Mouse (Mus musculus) layer of hippocampus, adult 8-10 months (tissue): ENCODE data around the gene Sbno2. TPM values are rescaled to one million over a fixed set of nuclear protein-coding genes. Genes with fewer than 3 reads are reported as not detected.
A peak's percentile ranks its signal among the peaks of the same experiment; 100 is the strongest.

ENCODE experiments used
- DNase-seq, 2 experiments: peaks; one replicate each; pipeline ENCODE4 v3.0.0; 2022; ENCODE audit warnings: low spot score in 2 of 2
- total RNA-seq, 4 experiments: library from RNA; stranded (reverse); gene quantifications; 2 replicates each; pipeline ENCODE4 v1.2.4; 2022

Sbno2 gene
- 10 to 100 TPM; 19.9 to 52.8 (median 29.8) TPM for total RNA-seq

- no peak for DNase-seq
These were observed at the start of gene Sbno2 for GRCm38 (mm10) chr10:80105460-80105859. Sbno2 (minus strand) TSS chr10:80105571.

GRCm38 (mm10) chr10:80154384-80154783 is 49.0 kb upstream of the Sbno2 start:
- DNase-seq: no peak

- no peak for DNase-seq
These were observed 48.3 kb upstream of the Sbno2 start for GRCm38 (mm10) chr10:80153713-80154112.

GRCm38 (mm10) chr10:80152873-80153260 is 47.5 kb upstream of the Sbno2 start:
- DNase-seq: no peak

- no peak for DNase-seq
These were observed 46.9 kb upstream of the Sbno2 start for GRCm38 (mm10) chr10:80152071-80152872.

GRCm38 (mm10) chr10:80151211-80152034 is 46.1 kb upstream of the Sbno2 start:
- no peak for DNase-seq

- no peak for DNase-seq
These were observed 45.1 kb upstream of the Sbno2 start for GRCm38 (mm10) chr10:80150226-80151210.

- peak; percentile 97 to 98 for DNase-seq
These were observed 44.2 kb upstream of the Sbno2 start for GRCm38 (mm10) chr10:80149291-80150225.

- DNase-seq: peak; percentile 87 to 91
These were observed 43.4 kb upstream of the Sbno2 start for GRCm38 (mm10) chr10:80148610-80149290.

- DNase-seq: peak; percentile 66 to 68
These were observed 42.6 kb upstream of the Sbno2 start, which contains the start of gene Midn for GRCm38 (mm10) chr10:80147719-80148601. Midn (plus strand) TSS chr10:80148272.

- no peak for DNase-seq
These were observed 41.9 kb upstream of the Sbno2 start for GRCm38 (mm10) chr10:80147146-80147718.

- no peak for DNase-seq
These were observed 41.2 kb upstream of the Sbno2 start for GRCm38 (mm10) chr10:80146568-80147011.

GRCm38 (mm10) chr10:80145896-80146295 is 40.5 kb upstream of the Sbno2 start:
- DNase-seq: no peak

GRCm38 (mm10) chr10:80144864-80145838 is 39.8 kb upstream of the Sbno2 start:
- DNase-seq: peak; percentile 74 to 76

- no peak for DNase-seq
These were observed 38.8 kb upstream of the Sbno2 start for GRCm38 (mm10) chr10:80144159-80144558.

GRCm38 (mm10) chr10:80143664-80144063 is 38.3 kb upstream of the Sbno2 start:
- no peak for DNase-seq

- DNase-seq: no peak
These were observed 37.2 kb upstream of the Sbno2 start for GRCm38 (mm10) chr10:80142530-80142925.
